Mouse (Mus musculus) small intestine, adult 2 months (tissue): Measurements from ENCODE around the gene Ppm1h. TPM values are rescaled to one million over a fixed set of nuclear protein-coding genes. Genes with fewer than 3 reads are reported as not detected.

Source experiments
- H3K27ac ChIP-seq: fragments of 200-500 bp; 2 replicates; pipeline ENCODE4 v1.5.1; 2012; ENCODE audit warnings: low read depth, low read length, control low read depth, inconsistent platforms; ENCODE audit not compliant: insufficient read depth
- H3K27me3 ChIP-seq: fragments of 200-500 bp; 2 replicates; pipeline ENCODE4 v1.6.1; 2012; ENCODE audit warnings: mild to moderate bottlenecking, moderate library complexity, low read length, inconsistent platforms; ENCODE audit not compliant: control insufficient read depth, insufficient read depth
- H3K36me3 ChIP-seq: fragments of 200-500 bp; 2 replicates; pipeline ENCODE4 v1.6.1; 2012; ENCODE audit warnings: mild to moderate bottlenecking, low read length, control low read depth, inconsistent platforms; ENCODE audit not compliant: control insufficient read depth, insufficient read depth
- H3K4me1 ChIP-seq: fragments of 200-500 bp; 2 replicates; pipeline ENCODE4 v1.6.1; 2012; ENCODE audit warnings: low read length, inconsistent platforms, mixed read lengths; ENCODE audit not compliant: control insufficient read depth, insufficient read depth, insufficient read length
- H3K4me3 ChIP-seq: fragments of 200-500 bp; 2 replicates; pipeline ENCODE4 v1.5.1; 2012; ENCODE audit warnings: low read depth, mild to moderate bottlenecking, control low read depth, inconsistent platforms, low read length, moderate library complexity
- CTCF ChIP-seq: fragments of 200-500 bp; IDR thresholded peaks from 2 replicates; pipeline ENCODE4 v1.5.1; 2012; ENCODE audit warnings: low read depth, mild to moderate bottlenecking, control low read depth, inconsistent platforms, low read length, moderate library complexity, mixed read lengths; ENCODE audit not compliant: insufficient replicate concordance, insufficient read length; ENCODE audit errors: extremely low read depth
- POLR2A ChIP-seq: fragments of 200-500 bp; IDR thresholded peaks from 2 replicates; pipeline ENCODE4 v1.6.1; 2012; ENCODE audit warnings: low read depth, mild to moderate bottlenecking, control low read depth, inconsistent platforms, low read length, moderate library complexity
- WGBS: fragments of 180-500 bp; shearing (Covaris S2); methylation state at CpG from one replicate; pipeline ENCODE4 v1.1.7; 2018; 5-methylcytosine and 5-hydroxymethylcytosine counted together
- polyA plus RNA-seq: library from polyadenylated mRNA; depleted of rRNA; stranded (reverse); fragments of >200 nt; gene quantifications from 2 replicates; pipeline ENCODE4 v1.2.3, GENCODE M21; 2012

The Ppm1h gene
- polyA plus RNA-seq, 1 experiment, result 14.7 TPM

DNA sequence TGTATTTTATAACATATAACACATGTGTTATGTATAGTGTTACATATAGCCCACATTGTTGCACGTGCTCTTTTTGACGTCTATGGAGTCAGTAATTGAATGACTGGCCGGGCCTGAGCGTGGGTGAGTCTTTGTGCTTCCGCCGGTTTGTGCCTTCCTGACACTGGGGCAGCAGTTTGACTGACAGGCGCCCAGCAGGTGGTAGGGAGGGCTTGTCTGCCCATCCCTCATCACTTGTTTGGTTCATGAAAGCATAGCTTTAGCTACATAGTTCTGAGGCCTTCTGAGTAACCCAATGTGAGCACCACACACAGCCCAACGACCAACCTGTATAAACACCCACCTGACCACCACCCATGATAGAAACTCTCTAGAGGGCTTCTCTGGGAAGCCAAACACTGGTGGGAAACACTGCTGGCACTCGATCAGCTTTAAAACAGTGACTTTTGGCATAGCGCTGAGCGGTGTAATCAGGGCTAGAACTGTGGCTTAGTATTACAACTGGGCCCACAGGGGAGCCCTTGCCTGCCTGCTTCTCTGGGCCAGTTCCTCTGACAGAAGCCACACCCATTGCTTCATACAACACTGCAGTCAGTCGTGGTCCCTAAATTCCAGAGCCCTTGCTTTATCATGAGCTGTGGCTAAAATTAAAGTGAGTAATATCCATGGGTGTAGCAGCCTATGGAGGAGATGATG is 149.3 kb downstream of the Ppm1h start:
- H3K4me1 ChIP-seq, result no peaks in the 10 kb centered on the region
- TF ChIP-seq POLR2A (no peak), CTCF (no peak)
- WGBS, result 84% methylated on average over 12 of the region's 12 CpGs

DNA sequence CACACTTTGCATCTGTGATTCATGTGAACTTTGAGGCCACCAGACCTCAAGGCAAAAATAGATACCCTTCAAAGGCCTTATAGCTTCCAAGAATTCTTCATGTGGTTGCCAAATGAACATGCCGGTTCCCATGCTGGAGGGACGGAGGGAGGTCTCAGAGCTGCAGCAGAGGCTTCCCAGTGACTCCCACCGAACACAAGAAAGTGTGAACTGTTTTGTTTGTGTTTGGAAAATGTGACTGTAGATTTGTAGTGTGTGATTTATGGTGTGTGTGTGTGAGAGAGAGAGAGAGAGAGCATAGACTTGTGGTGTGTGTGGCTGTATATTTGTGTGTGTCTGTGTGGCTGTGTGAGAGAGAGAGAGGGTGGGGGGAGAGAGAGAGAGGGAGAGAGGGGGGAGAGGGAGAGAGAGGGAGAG is 151.2 kb downstream of the Ppm1h start:
- no peak overlapping the region for H3K27ac ChIP-seq
- H3K27me3 ChIP-seq, result no peaks in the 10 kb centered on the region
- no peaks in the 10 kb centered on the region for H3K4me1 ChIP-seq
- WGBS, result 73% methylated on average over 3 of the region's 3 CpGs
- H3K4me3 ChIP-seq, result no peak overlapping the region
- H3K36me3 ChIP-seq, result peaks cover 3% of the 10 kb centered on the region; the same call in 1 of the 2 replicates
- TF ChIP-seq CTCF (no peak), POLR2A (no peak)

More for the DNA sequence above, 149.3 kb downstream of the Ppm1h start:
- Histone ChIP-seq H3K4me3 (no peak overlapping the region), H3K36me3 (peaks cover 3% of the 10 kb centered on the region; the same call in 1 of the 2 replicates), H3K27ac (no peak overlapping the region), H3K27me3 (no peaks in the 10 kb centered on the region)

DNA sequence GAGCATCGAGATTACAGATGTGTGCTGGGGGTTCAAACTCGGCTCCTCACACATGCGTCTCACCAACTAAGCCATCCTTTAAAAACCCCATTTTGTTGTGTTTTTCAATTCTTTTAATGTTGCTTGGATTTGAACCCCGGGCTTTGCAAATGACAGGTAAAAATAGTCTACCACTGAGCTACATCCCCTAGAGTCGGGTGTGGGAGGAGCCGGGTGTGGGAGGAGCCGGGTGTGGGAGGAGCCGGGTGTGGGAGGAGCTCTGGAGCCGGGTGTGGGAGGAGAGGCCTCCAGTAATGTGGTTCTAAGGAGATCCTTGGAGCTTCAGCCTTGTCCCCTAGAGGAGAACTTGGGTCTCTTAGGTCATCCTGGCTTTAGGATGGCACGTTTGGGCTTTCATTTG is 152.1 kb downstream of the Ppm1h start:
- peaks cover 3% of the 10 kb centered on the region; the same call in 1 of the 2 replicates for H3K36me3 ChIP-seq
- no peak for TF ChIP-seq CTCF
- no peak for TF ChIP-seq POLR2A
- H3K27me3 ChIP-seq, result no peaks in the 10 kb centered on the region
- no peak overlapping the region for H3K4me3 ChIP-seq
- H3K4me1 ChIP-seq, result no peaks in the 10 kb centered on the region
- no peak overlapping the region for H3K27ac ChIP-seq
- WGBS, result 90% methylated on average over 10 of the region's 10 CpGs

DNA sequence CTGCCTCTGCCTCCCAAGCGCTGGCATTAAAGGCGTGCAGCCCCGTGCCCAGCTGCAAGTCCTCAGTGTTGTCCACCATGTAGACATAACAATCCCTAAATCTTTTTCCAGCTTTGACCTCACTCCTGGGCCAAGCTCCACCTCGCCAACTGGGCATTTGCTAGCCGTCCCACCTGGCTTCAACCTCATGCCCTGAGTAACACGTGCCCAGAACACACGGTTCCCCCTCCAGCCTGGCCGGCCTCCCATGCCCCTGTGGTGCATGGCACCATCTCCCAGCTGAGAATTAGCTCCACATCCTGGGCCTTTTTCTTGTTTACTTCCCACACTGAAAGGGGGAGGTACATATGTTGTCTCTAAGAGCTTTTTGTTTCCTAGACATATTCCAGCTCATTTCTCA is 163.5 kb downstream of the Ppm1h start:
- H3K27ac ChIP-seq, result no peak overlapping the region
- WGBS, result 94% methylated on average over 8 of the region's 8 CpGs
- H3K36me3 ChIP-seq, result peaks cover 4% of the 10 kb centered on the region; the same call in 1 of the 2 replicates
- H3K4me1 ChIP-seq, result no peaks in the 10 kb centered on the region
- TF ChIP-seq CTCF, result no peak
- no peak for TF ChIP-seq POLR2A
- no peaks in the 10 kb centered on the region for H3K27me3 ChIP-seq
- no peak overlapping the region for H3K4me3 ChIP-seq

DNA sequence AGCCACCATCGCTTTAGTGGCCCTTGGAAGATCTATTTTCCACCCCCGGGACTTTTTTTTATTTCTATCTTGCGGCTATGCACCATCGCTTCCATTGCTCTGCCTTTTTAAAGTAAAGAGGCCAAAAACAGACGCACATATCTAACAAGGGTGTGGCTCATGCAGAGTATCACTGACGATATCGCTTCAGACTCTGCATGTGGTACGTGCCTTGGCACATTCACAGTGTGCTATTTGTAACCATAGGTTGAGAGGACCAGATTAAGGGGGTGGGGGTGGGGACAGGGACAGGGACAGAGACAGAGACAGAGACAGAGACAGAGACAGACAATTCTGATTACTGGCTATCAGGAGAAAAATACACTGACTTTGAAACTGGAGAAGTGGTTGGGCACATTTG is 164.4 kb downstream of the Ppm1h start:
- WGBS, result 94% methylated on average over 8 of the region's 8 CpGs
- TF ChIP-seq CTCF (no peak), POLR2A (no peak)
- Histone ChIP-seq H3K27ac (no peak overlapping the region), H3K36me3 (peaks cover 4% of the 10 kb centered on the region; the same call in 1 of the 2 replicates), H3K4me3 (no peak overlapping the region), H3K27me3 (no peaks in the 10 kb centered on the region), H3K4me1 (no peaks in the 10 kb centered on the region)

DNA sequence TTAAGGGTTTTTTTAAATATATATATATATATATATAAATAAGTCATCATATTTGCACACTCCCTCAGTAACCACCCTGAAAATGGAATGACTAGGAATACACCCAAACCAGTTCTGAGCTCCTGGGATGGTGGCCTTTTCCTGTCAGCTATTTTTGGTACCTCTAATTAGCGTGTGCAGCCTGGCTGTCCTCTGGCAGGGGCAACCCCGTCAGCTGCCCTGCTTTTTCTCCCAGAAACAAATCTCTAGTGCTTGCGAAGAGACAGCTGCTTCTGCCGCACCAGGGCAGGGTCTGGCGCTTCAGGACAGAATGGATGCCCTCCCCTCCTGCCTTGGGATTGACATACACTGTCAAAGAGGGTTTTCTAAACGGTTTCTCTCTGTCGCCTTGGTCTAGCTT is 166.9 kb downstream of the Ppm1h start:
- H3K4me1 ChIP-seq, result no peaks in the 10 kb centered on the region
- no peak overlapping the region for H3K27ac ChIP-seq
- peaks cover 3% of the 10 kb centered on the region; the same call in 1 of the 2 replicates for H3K36me3 ChIP-seq
- no peak overlapping the region for H3K4me3 ChIP-seq
- WGBS, result 84% methylated on average over 7 of the region's 7 CpGs
- H3K27me3 ChIP-seq, result no peaks in the 10 kb centered on the region
- TF ChIP-seq POLR2A (no peak), CTCF (no peak)

DNA sequence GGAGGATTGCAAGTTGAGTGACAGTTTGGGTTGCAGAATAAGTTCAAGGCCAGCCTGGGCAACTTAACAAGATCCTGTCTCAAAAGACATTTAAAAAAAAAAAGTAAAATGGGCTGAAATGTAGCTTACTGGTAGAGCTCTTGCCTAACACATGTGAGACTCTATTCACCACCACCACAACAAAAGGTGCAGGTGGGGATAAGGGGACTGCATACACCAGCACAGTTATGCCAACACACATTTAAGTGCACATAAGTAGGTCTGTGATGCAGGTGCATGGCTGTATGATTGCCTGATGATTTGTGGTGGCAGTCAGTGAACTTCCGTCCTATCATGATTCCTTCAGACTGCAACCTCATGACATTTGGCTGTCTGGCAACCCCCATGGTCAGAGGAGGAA is 167.9 kb downstream of the Ppm1h start:
- H3K4me3 ChIP-seq, result no peak overlapping the region
- TF ChIP-seq CTCF (no peak), POLR2A (no peak)
- 97% methylated on average over 1 of the region's 1 CpGs for WGBS
- H3K4me1 ChIP-seq, result no peaks in the 10 kb centered on the region
- H3K27ac ChIP-seq, result no peak overlapping the region
- no peaks in the 10 kb centered on the region for H3K27me3 ChIP-seq
- peaks cover 3% of the 10 kb centered on the region; the same call in 1 of the 2 replicates for H3K36me3 ChIP-seq
